Mouse (Mus musculus): ENCODE measurements around the gene Trim8.

GRCm38 (mm10) chr19:46495136-46495535 lies 6.4 kb upstream of the Trim8 start:
- TF ChIP-seq POLR2A (IDR thresholded peaks at IDR 0.05; ENCODE audit: borderline replicate concordance, extremely low read depth, insufficient read depth, insufficient read length, poor library complexity, severe bottlenecking) (no peak), CTCF (IDR thresholded peaks at IDR 0.05; ENCODE audit: borderline replicate concordance, extremely low read depth, insufficient read depth, insufficient read length) (no peak)
